Mouse (Mus musculus) gonadal fat pad, adult 2 months (tissue): Measurements from ENCODE around the gene Scarb1. TPM values are rescaled to one million over a fixed set of nuclear protein-coding genes. Genes with fewer than 3 reads are reported as not detected.

Experiments
- DNase-seq: peaks from one replicate; pipeline ENCODE4 v3.0.0-alpha.2; 2012; ENCODE audit warnings: low read depth
- polyA plus RNA-seq: library from polyadenylated mRNA; depleted of rRNA; stranded (reverse); fragments of >200 nt; gene quantifications from 2 replicates; pipeline ENCODE4 v1.2.3, GENCODE M21; 2012

Scarb1 gene
- polyA plus RNA-seq, 1 experiment: 215 TPM

DNA sequence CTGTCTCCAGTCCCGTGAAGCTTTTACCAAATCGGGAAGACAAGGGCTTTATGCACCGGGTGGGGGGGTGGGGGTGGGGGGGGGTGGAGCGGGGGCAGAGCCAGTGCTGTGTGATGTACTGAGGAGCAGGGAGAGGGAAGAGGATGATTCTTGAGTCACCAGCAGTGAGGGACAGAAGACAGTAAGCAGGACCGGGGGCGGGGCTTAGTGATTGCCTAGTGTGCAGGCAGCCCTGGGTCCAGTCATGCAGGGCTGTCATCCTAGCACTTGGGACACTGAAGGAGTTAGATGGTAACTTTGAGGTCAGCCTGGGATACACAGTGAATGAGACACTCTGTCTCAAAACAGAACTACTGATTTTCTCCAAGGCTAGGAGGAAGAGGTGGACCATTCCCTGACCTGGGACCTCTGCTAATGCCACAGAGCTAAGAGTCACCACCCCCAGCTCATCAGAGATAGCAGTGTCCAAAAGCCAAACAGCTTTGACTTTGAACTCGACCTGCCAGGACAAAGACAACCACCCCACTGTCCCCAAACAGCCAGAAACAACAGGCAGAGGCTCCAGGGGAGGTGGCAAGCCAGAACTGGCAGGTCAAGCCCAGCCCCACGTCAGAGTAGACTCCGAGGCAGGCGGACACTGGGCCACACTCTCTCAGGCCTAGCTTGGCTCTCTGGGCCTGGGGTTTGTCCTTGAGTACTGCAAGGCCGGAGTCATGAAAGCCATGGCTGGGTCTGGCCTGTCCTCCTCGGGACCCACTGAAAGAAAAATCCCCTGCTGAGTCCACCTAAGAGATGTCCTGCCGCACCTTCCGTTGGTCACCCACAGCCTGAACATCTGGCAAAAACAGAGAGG is 35.4 kb downstream of the Scarb1 start:
- DNase-seq: no peak

- DNase-seq: no peak
Measured at GRCm38 (mm10) chr5:125304245-125304856, 36.5 kb downstream of the Scarb1 start.

DNA sequence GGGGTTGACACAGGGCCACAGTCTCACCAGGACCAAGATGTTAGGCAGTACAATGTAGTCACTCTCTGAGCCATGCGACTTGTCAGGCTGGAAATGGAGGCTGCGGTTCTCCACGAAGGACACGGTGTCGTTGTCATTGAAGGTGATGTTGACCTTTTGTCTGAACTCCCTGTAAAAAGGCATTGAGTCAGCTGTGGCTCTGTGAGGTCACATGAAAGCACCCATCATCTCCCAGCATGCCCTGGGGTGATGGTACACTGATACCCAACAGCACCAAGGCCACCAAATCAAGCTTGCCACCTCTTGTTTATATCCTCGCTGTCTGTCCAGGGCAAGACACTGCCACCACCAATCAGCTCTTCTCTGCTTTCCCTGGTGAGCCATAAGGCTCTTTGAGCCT is 37.8 kb downstream of the Scarb1 start:
- DNase-seq: no peak

DNA sequence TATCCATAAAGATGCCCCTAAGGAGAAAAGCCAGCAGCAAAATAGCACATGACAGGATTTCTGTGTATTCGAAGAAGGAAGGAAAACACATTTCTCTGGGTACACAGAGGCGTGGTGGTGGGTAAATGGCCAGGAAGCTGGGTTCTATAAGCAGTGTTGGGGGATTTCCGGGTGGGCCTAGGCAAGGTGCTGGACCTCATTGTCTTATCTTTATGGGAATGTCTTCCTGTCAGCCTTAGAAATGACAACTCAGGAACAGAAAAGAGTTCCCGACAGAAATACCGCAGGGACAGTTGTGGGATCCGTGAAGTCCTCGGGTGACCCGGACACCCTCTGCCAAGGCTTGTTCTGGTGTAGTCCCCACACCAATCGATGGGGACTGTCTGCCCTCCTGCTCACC is 42.7 kb downstream of the Scarb1 start:
- no peak for DNase-seq

DNA sequence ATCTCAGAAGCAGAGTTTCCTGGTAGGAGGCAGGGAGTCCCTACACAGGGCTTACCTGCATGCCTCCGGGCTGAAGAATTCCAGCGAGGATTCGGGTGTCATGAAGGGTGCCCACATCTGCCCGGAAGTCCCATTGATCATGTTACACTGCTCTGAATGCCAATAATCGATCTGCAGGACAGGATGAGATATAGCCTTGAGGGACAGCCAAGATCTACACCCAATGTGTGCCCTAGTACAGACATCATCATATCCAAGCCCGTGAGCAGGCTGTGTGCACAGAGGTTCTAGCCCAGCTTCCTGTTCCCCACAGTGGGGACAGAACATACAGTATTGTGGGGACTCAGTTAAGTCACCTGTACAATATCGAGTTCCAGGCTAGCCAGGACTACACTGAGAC is 43.7 kb downstream of the Scarb1 start:
- DNase-seq: no peak

GRCm38 (mm10) chr5:125292951-125293350 is 47.9 kb downstream of the Scarb1 start:
- DNase-seq: peak; percentile 79

GRCm38 (mm10) chr5:125291895-125292294 is 49.0 kb downstream of the Scarb1 start:
- no peak for DNase-seq

DNA sequence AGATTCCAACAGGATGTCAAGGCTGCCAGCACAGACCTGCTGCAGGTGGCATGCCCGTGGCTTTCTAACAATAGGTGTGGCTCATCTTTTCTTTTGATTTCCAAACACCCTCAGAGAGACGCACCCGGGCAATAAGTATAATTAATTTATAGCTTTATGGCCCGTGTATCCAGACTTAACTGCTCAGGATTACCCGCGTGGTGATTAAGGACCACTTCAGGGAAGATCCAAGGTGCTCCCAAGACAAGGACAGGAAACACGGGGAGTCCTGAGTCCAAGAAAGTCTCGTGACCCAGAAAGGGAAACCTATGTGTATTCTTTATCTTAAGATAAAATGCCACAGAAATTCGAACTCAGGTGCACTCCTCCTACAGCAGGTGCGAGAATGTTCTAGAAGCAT is 49.5 kb downstream of the Scarb1 start:
- no peak for DNase-seq

GRCm38 (mm10) chr5:125287053-125287655 is 53.7 kb downstream of the Scarb1 start:
- DNase-seq: no peak

GRCm38 (mm10) chr5:125286090-125286489 is 54.8 kb downstream of the Scarb1 start:
- no peak for DNase-seq

DNA sequence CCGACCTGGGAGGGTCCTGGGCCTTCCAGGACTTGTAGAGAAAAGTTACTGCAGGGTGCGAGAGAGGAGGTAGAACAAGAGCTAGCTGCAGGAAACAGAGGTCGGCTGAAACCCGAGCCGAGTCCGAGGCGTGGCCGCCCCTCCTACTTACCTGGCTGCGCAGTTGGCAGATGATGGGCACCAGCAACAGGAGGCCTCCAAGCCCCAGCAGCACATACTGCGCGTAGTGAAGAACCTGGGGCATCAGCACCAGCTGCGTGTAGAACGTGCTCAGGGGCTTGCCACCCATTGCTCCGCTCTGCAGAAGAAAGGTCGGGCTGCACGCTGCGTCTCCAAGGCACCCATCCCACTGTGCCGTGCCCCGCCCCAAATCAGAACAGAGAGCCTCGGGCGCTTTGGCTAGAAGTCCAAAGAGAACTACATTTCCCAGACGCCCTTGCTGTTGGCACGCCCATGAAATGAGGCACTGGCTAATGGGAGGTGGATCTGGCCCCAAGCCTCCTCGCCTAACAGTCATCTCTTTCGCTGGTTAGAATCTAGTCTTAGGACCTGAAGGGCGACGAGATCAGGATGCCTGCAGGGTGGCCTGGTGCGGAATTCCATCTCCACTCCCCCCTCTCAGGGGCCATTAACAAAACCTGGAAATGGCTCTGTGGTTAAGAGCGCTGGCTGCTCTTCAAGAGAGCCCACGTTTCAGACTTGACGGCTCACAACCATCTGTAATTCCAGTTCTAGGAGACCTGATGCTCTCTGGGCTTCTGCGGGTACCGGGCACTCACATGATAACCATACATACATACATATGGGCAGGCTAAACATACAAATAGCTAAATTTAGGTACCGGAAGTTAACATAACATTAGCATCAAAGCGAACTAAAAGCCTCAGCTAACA is 56.9 kb downstream of the Scarb1 start:
- DNase-seq: no peak

GRCm38 (mm10) chr5:125279216-125279615 is 61.7 kb downstream of the Scarb1 start:
- DNase-seq: no peak

- DNase-seq: no peak
Measured at GRCm38 (mm10) chr5:125278314-125278713, 62.6 kb downstream of the Scarb1 start.

DNA sequence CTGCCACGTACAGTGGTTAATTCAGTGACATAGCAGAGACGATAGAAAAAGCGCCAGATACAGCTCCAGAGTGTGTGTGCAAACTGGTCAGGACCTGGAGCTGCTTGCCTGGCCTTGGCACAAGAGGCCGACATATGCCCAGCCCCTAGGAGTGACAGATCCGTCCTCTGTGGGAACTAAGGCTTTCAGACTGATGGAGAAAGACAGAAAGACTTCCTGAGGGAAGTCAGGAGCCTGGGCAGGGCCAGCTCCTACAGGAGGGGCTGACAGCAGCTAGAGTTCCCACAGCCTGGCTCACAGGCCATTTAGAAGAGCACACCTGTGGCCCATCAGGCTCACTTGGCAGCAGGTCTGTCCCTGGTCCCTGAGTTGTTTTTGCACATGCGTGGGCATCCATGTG is 63.6 kb downstream of the Scarb1 start:
- no peak for DNase-seq

DNA sequence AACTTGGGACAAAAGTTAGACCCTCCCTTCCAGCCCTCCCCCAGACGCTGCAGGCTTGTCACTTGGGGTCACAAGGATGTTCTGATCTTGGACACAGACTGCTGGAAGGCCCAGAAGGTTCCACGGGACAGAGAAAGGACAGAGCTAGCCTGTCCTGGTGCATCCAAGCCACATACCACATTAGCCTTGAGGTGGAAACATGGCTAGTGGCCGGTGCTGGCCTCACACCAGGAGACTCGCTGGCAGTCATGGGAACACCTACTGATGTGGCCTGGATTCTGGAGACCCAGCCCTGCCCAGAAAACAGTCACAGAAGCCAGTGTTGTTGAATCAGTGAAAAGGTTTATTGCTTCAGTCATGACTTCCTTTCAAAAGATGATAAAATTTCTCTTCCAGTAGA is 64.1 kb downstream of the Scarb1 start:
- no peak for DNase-seq

GRCm38 (mm10) chr5:125275315-125275714 is 65.6 kb downstream of the Scarb1 start:
- no peak for DNase-seq

DNA sequence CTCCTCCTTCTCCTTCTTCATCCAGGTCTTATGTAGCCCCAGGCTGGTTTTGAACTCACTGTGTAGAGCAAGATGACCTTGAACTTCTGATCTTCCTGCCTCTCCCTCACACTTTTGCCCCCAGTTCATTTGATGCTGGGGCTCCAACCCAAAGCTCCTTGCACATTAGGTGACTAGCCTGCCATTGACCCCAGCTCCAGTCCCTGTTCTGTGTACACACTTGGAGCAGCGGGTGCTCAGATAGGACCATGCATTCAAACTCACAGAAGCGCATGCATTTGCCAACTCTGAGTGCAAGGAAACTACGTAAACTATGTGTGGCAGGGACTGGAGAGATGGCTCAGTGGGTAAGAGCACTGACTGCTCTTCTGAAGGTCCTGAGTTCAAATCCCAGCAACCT is 66.1 kb downstream of the Scarb1 start:
- DNase-seq: no peak

DNA sequence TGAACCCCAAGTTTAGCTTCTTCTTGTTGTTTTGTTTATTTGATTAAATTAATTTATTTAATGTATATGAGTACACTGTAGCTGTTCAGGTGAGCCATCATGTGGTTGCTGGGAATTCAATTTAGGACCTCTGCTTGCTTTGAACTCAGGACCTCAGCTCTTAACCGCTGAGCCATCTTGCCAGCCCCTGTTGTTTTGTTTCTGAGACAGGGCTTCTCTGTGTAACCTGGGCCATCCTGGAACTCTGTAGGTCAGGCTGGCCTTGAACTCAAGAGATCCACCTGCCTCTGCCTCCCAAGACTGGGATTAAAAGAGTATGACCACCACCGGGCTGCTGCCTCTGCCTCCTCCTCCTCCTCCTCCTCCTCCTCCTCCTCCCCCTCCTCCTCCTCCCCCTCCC is 66.7 kb downstream of the Scarb1 start:
- DNase-seq: no peak

DNA sequence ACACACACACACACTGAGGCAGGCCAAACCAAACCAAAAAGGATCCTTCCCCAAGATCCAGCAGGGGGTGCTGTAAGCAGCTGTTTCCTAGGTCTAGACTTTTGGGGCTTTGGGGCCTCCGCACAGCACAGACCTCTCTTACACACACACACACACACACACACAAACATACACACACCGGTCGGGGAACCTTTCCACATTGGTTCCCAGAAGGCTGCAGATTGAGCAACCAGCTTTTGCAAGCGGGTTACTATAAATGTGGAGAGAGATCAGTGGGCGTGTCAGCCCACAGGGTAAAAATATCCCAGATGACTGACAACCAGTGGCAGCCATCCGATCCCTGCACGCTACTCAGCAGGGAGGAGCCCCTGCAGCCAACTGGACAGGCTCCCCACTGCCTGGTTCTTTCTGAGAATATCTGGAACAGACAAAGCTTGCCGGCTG is 67.2 kb downstream of the Scarb1 start:
- DNase-seq: peak; percentile 98

GRCm38 (mm10) chr5:125272231-125272988 is 68.5 kb downstream of the Scarb1 start:
- no peak for DNase-seq

DNA sequence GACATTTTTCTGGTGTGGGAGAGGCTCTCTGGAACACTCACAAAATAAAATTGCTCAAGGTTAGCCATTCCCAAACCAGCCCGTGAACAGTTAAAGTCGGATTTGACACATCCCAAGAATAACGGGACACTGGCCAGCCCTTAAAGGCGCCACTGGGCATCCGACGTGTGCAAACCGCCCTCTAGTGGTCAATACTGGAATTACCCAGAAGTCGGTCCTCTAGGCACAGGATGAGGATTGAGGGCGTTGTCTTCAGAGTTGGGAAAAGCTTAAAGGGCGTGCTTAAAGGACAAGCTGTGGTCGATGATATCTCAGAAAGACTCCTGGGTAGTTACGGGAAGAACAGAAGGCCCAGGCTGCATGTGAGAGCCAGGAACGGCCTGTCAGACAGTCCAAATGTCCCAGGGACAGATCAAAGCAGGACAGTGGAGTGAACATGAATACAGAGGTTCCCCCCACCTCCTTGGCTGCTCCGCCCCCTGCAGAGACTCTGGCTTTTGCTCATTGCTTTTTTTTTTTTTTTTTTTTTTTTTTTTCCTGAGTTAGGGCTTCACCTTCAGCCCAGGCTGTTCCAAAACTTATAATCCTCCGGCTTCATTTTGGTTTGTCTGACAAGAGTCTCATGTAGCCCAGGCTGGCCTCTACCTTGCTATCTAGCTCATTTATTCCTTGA is 69.2 kb downstream of the Scarb1 start:
- DNase-seq: no peak
